Mouse (Mus musculus) telencephalon, adult 2 months (tissue): Measurements from ENCODE around the gene Gm281.
"Not testable (repeated sequence)": the region's sequence is repeated elsewhere in the genome, so short reads cannot be mapped to it uniquely, and the experiment has no call there.

Experiments used
- DNase-seq: peaks from one replicate; pipeline ENCODE4 v3.0.0-alpha.2; 2011; ENCODE audit warnings: low read depth, low spot score

Gm281 gene

DNA sequence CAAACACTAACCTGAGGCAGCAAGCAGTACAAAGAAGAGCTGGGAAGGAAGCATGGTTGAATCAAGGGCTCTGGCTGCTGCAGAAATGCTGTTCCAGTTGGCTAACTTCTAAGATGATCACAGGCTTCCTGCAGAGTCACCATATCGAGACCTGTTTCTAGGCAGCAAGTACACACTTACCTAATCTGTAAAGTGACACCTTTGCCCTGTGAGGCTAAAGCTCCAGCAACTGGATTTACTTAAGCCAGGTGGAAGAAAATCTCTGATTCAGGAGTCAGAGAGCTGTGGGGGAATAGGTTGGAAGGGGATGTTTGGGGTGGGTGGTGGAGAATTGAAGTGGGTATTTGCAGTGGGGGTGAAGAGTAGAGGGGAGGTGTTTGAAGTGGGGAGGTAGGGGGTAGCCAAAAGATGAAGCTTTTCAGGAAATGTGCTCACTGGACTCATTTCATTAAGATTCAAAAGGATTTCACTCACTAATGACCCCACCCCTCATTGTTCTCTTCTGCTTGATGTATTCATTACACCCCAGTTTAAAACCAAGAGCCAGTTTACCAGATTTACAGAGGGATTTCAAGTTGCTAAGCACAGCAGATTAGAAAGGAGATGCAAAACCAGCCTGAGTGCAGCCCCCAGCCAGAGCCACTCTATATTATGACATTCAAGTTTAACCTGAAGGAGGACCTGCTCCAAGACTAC lies at the start of gene Gm281:
Gene Gm281 (minus strand): TSS at position 92 of the 696 bp plus-strand sequence.
- no peak for DNase-seq

DNA sequence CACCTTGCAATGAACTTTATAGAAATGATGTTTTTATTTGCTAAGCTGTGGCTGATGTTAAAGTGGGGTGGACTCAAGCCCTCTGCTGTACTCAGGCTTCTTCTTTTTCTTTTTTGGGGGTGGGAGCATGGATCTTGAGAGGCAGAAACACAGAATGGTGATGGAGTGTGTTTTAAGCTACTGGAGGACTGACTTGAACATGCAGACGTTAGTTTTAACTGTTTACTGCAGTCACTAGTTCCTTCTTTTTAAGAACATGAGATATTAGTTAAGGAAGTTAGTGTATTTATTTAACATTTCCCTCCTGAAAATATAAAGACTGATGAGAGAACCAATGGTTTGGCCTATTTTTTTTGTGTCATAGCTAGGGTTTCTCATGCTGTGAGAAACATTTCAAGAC lies 49.2 kb upstream of the Gm281 start:
- DNase-seq = no peak

DNA sequence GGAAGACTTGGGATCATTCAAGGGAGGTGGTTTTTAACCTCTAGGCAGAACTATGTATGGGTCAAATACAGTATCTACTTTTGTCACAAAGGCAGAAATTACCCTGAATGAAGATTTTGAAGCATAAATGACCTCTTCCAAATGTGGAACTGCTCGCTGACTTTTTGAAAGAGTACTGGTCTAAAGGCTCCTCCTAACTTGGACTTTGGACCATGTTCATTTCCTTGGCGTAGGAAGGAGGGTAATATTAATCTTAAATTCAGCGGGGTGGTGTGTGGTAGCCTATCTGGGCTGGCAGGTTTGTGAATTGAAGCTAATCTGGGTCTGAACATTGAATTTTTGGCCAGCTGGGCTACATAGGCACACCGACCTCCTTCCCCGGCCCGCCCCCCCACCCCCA lies 48.2 kb upstream of the Gm281 start:
- no peak for DNase-seq

DNA sequence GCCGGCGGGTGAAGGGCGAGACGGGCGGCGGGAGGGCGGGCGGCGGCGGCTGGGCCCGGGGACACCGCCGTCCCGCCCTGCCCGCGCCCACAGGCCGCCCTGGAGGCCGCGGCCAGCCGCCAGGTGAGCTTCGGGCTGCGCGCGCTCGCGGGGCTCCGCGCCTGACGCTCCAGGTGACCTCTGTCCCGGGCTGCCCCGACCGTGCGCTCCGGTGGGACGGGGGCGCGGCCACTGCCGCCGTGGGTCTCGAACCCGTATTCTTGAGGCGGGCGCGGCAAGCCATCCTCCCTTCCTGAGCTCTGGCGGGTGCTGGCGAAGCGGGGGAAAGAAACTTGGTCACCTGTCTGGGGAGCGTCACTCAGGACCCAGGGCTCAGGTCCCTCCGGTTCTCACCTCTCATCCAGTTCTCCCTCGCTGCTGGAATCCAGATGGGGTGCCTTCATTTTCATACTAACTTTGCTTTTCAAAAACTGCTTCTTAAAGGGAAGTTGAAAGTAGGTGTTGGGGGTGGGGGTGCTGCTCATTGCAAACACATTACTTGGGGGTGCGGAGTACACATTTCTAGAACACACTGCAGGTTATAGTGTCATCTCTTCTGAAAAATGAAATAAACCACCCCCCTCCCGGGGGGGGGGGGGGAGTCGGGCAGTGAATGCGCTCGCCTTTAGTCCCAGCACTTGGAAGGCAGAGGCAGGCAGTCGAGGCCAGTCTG lies 47.3 kb upstream of the Gm281 start, which contains the start of the genes Atxn7 and Thoc7:
Gene Atxn7 (plus strand): TSS at position 40 of the 712 bp plus-strand sequence.
Gene Thoc7 (minus strand): TSS at position 452 of the 712 bp plus-strand sequence.
- DNase-seq = no peak

DNA sequence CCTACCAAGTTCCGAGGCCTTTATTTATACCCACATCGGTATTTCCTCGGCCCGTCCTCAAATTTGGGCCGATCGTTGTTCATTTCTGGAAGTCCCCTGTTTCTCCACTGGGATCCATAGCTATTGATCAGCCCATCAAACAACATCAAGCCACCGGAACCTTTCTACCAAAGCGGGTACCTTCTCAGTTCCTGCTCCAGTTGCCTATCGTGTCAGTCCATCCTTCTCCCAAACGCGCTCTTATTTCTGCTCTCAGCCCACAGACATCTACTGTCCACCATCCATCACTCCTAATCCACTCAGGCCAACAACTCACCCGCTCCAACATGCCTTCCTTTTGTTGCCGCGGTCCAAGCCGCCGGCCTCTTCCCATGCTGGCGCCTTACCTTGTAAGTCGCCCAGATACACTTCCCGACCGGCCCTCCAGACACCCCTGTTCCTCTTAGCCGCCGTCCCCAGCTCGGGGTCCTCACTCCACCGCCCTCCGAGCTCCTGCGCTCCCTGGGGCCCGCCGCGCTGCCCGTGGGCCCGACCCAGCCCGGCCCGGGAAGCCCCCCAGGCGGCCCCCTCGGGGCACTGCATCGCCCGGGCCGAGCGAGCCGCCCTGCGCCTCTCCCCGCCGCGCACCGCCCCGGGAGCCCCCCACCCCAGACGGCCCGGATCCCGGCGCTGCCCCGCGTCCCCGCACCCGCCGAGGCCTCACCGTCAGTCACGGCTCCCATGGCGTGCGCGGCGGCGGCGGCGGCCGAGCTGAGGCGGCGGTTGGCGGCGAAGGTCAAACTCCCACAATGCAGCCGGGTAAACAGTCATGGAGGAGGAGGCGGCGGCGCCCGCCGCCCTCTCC lies 46.4 kb upstream of the Gm281 start:
- DNase-seq = no peak

DNA sequence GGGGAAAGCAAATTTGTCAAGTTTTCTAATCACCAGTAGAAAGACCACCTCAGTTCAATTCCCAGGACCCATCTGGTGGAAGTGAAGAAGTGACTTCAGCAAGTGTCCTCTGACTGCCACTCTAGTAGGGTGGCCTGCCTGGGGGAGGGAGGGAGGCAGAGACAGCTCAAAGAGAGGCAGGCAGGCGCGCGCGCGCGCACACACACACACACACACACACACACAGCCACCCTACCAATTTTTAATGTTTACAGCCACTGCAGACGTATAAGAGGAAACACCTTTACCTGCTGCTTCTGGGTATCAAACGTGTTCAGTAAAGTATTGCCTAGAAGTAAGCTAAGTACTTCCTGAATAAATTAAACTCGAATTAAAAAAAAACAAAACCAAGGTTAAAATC lies 45.8 kb upstream of the Gm281 start:
- DNase-seq = no peak

DNA sequence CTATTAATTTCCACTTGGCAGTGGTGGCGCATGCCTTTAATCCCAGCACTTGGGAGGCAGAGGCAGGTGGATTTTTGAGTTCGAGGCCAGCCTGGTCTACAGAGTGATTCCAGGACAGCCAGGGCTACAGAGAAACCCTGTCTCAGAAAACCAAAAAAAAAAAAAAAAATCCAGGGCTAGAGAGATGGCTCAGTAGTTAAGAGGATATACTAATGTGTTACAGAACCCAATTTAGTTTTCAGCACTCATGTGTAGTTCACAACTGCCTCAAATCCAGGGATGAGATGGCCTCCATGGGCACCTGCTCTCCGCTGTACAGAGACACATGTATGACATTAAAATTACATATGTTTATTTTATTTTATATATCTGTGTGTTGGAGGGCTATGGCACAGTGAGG lies 37.9 kb upstream of the Gm281 start:
- DNase-seq = not testable (repeated sequence)

DNA sequence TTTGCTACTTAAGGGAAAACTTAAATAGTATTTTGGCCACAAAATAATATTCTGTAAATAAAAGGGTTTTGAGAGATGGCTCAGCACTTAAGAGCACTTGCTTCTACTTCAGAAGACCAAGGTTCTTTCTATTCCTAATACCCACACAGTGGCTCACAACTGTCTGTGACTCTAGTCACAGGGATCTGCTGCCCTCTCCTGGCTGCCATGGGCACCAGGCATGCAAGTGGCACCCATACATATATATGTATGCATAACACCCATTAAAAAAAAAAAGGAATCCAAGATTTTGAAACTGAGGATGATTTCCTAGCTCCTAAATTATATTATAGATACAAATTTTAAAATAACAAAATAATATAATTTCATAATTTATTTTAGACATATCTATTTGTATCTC lies 36.1 kb upstream of the Gm281 start:
- DNase-seq = no peak

DNA sequence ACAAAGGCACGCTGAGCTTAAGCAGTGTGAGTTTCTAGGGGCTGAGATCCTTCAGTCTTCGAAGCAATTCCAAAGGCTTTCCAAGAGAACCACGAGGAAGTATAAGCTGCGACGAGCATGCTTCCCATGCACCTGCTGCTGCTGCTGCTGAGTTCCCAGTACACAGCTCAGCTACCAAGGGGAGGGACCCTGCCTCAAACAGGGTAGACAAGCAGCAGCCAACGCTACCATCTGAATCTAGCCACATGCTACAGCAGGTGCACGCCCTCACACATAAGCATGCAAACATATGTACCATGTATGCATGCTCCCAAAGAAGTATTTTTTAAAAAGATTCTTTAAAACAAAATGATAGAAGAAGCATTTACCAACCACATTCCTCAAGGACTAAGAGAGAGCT lies 34.1 kb upstream of the Gm281 start:
- DNase-seq = no peak

DNA sequence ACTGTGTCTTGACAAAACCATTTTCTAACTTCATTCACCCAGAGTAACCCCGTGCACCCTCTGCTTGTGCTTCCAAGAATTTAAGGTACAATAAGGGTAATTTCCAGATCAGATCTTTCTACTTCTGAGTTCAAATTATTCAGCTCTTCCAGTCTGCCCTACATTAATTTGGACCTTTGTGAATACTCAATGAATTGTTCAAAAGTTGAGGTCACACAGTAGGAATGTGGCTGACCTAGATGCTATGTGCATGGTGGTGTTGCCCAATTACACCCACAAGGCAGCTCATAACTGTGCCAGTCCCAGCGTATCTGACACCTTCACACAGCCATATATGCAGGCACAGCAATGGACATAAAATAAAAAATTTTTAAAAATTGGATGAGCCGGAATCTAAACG lies 30.4 kb upstream of the Gm281 start:
- no peak for DNase-seq

DNA sequence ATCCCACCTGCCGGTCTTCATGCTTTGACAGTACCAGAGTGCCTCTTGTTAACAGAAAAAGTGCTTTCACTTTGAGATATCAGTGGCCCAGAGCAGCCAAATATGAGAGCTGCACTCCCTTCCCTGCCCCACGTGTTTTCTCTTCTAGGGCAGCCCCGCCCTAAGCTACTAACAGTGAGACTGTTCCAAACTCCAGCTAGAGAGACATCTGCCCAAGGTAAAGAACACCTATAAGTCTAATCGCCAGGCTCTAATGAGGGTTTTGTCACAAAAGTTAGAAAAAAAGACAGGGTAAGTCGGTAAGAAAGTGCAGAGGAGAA lies 19.7 kb upstream of the Gm281 start:
- no peak for DNase-seq

DNA sequence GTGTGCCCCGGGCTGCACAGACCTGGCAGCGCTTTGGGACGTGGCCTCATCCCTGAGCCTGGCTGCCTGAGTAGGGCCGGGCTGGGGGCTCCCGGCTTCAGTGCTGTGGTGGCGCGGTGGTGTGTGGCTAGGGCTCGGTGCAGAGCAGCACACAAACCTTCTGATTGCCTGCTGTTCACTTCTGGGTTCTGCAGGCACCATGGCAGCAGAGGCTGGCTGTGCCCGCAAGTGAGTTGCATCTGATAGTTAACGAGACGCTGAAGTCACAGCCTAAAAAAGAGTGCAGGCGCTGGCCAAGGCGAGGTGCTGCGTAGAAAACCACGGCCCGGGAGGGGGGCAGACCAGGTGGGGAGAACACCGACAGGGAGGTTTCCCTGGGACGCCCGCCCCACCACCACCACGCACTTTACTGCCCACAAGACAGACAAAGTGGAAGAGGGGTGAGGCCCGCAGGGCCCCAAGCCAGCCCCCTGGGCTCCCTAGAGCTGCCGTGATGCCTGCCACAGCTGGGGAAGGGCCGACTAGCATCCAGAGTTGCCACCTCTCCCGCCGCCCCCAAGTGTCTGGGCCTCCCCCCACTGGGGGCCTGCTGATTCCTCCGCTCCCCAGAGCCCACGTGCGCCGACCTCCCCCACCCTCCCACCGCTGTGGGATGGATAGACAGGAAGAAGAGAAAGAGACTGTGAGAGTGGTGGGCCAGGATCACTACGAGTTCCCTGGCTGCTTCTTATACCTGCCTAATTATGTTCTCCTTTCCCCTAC lies 19.2 kb upstream of the Gm281 start:
- DNase-seq = no peak

DNA sequence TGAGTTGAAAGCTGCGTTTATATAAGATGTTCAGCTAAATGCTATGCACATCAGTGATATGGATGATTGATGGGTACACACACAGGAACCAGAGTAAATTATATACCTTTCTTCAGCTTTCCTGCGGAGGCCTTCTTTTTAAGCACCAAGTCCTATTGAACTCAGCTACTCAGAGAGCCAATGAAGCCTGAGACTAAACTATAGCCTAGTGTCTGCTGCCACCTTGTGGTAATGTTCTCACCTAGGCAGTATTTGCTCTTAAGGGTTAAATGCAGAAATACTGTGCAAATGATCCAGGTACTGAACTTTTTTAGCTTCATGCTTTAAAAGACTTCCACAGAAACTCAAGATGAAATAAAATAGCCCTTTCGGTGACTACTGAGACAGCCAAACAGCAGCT lies 3.4 kb upstream of the Gm281 start:
- peak; percentile 81 for DNase-seq

DNA sequence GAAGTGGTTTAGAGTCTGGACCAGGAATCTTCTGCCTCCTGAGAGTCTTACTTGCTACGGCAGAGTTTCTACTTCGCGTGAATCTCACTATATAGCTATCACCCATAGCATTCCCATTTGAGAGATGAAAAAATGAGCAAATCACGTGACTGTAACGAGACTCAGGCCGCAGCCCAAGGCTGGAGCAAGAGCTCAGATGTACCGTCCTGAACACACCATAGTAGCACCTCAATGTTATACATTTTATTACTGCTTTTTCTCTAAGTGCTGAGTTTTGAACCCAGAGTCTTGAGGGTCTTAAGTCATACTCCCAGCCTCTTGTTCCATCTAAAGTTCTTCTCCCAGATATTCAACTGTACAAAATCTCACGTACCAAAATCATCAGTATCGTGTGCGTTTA lies 2.9 kb upstream of the Gm281 start:
- DNase-seq = no peak

DNA sequence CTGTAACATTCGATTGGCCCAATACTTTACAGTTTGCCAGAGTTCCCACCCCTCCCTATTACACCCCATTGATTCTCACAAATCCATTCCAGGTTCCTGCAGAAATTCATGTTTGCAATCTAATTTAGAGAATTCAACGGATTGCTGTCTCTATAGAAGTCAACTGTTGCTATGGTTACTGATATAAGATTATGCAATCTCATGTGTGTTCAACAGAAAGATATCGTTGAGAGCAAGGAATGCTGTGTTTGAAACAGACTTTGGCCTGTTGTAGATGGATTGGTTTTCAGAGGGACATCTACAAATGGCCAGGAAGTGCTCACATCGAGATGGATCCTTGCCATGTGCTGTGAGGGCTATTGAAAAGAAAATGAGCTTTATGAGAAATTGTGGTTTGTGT lies 929 bp upstream of the Gm281 start:
- peak; percentile 9 for DNase-seq

DNA sequence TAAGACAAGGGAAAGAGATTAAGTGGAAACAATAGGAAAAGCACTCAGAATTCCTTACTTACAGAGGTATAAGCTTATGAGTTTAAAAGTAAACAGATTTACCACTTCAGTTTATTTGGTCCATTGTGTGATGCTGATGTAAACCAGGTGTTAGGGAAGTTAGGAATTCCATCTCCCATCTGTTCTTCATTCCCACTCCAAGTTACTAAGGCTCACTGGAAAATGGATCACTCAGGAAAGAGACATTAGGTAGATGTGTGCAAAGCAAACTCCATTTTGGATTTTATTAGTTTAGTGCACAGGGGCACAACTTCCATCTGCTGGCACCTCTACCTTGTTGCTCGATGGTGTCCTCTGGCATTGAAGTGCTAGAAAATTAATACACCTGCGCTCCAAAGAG lies 4.1 kb downstream of the Gm281 start:
- DNase-seq = no peak

DNA sequence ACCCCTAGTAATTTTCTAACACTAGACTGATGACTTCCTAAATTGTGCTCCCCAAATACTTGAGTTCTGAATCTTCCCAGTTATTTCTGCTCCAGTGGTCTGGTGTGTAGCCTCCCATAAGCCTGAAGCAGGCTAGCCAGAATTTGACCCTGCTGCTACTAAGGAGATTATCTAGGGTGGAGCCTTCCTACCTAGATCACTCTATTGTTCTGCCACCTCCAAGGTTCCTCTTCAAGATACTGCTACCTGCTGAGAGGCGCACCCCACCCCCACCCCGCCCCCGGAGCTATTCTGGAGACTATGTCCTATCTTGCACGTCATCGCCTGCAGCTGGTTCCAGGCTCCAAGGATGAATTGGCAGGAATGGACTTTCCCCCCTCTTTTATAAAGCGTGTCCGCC lies 7.1 kb downstream of the Gm281 start:
- no peak for DNase-seq

DNA sequence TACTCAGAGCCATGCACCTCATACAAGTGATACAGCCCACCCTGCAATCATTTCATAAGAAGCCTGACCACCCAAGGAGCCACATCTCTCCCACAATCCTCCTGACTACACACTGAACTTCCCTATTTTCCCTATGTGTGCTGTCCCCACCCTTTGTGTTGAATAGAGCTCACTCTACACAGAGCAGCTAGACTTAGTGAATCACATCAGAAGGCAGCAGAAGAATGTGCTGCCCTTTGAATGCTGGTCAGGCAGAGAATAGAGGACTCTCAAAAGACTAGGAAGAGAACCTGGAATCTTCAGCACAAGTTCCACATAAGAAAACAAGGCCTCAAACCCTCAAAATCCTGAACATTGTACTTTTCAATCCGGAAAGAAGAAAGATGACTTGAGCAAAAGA lies 7.8 kb downstream of the Gm281 start:
- DNase-seq = no peak

DNA sequence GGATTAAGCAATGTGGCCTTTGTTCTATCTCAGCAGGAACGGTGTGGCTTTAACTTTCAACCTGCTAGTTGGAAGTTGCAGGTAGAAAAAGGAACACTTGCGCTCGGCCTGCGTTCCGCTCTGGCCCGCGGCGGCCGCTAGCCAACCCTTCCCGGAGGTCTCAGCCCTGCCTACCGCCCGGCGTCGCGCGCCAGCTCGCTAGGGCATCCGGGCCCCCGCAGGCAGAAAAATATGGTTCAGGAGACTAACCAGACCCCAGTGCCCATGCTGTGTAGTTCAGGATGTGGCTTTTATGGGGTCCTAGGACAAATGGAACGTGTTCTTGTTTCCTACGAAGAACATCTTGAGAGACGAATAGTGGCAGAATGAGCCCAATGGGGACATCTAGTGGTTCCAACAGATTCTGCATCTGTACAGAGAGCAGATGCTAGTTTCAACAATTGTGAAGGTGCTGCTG lies 12.6 kb downstream of the Gm281 start:
- peak; percentile 54 for DNase-seq

DNA sequence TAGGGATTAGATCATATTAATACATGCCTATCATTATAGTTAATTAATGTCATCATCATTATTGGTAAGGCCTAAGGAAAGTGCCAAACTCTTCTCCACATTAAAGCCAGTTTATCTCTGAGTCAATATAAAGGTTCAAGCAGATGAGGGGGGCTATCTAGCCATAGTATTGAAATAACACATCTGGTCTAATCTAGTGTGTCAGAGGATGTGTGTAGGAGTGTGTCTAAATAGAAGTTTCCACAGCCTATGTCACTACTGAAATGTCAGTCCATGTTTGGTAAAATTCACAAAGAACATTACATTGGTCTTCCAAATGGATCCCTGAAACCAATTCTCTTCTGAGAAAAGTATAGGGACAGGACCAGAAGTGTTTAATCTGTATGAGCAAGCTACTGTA lies 19.1 kb downstream of the Gm281 start:
- no peak for DNase-seq

DNA sequence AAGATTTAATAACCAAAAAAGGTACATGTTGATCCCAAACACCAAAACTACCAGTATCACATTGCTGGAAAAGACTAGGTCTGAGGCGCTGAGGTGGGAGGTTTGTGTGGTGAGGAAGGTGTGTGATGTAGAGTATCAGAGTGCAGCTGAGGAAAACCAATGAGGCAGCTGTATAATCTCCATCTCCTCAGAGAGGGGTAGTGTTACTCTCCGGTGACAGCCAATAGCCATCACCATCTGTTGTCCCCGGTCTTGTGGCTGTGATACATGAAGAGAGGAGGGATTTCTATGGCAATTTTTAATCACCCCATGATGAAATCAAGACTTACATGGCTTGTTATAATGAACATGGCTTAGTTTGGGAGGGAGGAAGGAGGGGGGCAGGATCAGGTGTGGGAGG lies 20.5 kb downstream of the Gm281 start:
- DNase-seq = no peak

DNA sequence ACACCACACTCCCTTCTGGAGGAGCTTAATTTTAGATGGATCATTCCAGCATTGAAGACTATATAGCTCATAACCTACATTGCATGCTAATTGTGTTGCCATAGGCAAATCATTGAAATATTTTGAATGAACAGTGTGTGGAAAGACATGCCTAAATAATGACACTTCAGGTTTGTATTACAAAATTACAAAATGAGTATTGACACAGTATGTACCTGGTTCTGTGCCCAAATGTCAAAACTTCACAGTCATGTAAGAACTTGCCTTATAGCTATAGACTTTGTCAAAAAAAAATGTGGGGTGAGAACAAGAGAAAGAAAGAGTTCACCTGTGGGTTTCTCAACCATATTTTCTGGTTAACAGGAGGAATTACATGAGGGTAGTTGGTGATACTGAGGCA lies 52.9 kb downstream of the Gm281 start:
- DNase-seq = no peak
